Mouse (Mus musculus): ENCODE measurements around the gene Crebrf.

GRCm38 (mm10) chr17:26812607-26813006, 97.2 kb downstream of the Crebrf start:
- TF ChIP-seq CTCF (IDR thresholded peaks at IDR 0.05; ENCODE audit: low read depth) = no peak
- no peak for TF ChIP-seq EP300 (IDR thresholded peaks at IDR 0.05; ENCODE audit: low read depth)

Data from heart, postnatal 0 days (tissue).